Mouse (Mus musculus): ENCODE measurements around the gene Aplp1.

DNA sequence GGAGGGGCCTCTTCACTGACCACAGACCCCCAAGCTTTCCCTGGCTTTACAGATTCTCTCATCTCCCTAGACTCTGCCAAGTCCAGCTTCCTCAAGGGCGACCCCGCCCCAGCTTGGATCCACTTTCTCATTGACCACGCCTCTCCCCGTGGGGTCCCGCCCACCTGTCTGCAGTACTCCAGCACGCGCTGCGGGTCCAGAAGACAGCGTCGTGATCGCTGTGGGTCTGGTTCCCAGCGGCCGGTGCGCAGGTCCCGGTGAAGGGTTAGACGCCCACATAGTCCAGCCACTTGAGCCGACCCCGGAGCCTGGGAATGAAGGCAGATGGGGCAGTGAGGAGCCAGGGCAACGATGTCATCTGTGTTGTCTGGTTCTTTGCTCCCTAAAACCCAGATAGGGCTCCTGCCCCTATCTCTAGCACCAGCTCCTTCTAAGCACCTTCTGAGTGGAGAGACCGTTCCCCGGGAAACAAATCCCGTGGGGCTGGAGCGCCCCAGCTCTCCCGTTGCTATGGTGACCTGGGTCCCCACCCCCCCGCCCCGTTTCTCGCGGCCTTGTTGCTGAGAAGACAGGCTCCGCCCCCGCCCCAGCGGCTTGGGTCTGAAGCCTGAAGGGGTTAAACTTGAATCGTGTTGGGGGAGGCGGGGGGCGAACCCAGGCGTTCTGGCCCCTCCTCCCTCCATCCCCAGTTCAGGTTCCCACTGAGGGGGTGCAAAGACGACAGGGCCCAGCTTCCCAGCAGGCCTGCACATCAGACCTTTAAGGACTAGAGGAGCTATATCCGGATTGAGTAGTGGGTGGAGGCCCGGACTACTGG lies 973 bp downstream of the Aplp1 start:
- TF ChIP-seq POLR2A (IDR thresholded peaks at IDR 0.05; ENCODE audit: extremely low read depth, insufficient read depth, low read length) (peak; percentile 51; the same call in 1 of the 2 replicates), CTCF (IDR thresholded peaks at IDR 0.05; ENCODE audit: extremely low read depth, insufficient read depth, low read length) (no peak)

All from cortical plate, adult 2 months (tissue).